Mouse (Mus musculus) heart, postnatal 0 days (tissue): ENCODE results near the gene Katna1.

ENCODE experiments used
- CTCF ChIP-seq: IDR thresholded peaks from 2 replicates; pipeline ENCODE4 v1.5.1; 2016; ENCODE audit warnings: antibody characterized with exemption, control low read depth, low read depth
- EP300 ChIP-seq: IDR thresholded peaks from 2 replicates; pipeline ENCODE4 v1.6.1; 2016; ENCODE audit warnings: antibody characterized with exemption, low read depth

DNA sequence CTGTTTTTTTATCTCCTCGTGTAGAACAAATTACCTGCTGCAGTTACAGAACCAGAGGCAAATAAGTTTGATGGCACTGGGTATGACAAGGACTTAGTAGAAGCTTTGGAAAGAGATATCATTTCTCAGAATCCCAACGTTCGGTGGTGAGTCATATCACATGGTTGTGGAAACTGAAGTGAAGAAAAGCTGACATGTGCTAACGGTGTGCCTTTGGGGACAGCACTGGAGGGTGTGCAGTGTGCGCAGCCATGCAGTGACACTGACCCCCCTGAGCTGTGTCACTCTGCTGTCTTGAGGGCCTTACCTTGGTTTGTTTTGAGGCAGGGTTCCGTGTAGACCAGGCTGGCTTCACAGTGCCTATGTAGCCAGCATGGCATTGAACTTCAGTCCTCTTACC lies 23.0 kb downstream of the Katna1 start:
- TF ChIP-seq EP300 (no peak), CTCF (no peak)
